Mouse (Mus musculus): Measurements from ENCODE around the gene Cideb. TPM values are rescaled to one million over a fixed set of nuclear protein-coding genes. Genes with fewer than 3 reads are reported as not detected.

The Cideb gene
- polyA plus RNA-seq, 1 experiment from 2014 or later: not detected

- no peak overlapping the region for H3K4me3 ChIP-seq (replicated peaks; ENCODE audit: low read length)
- H3K4me2 ChIP-seq (ENCODE audit: low read length): no peak overlapping the region
- H3K36me3 ChIP-seq (ENCODE audit: control insufficient read depth, insufficient read depth): no peaks in the 10 kb centered on the region
- no peak overlapping the region for H3K9ac ChIP-seq (replicated peaks; ENCODE audit: low read depth, low read length)
- no peaks in the 10 kb centered on the region for H3K27me3 ChIP-seq (replicated peaks; ENCODE audit: control insufficient read depth, insufficient read depth, low read length)
- no peak for ATAC-seq
- 86% methylated on average over 5 of the region's 5 CpGs for WGBS
- H3K4me1 ChIP-seq (replicated peaks; ENCODE audit: control insufficient read depth, insufficient read depth, low read length): no peaks in the 10 kb centered on the region
- no peak overlapping the region for H3K27ac ChIP-seq (ENCODE audit: low read length)
- no peaks in the 10 kb centered on the region for H3K9me3 ChIP-seq (ENCODE audit: control insufficient read depth, low read length)
These were observed 50.9 kb downstream of the Cideb start for GRCm38 (mm10) chr14:55707397-55707796.

GRCm38 (mm10) chr14:55706051-55706600, 52.1 kb downstream of the Cideb start:
- no peaks in the 10 kb centered on the region for H3K4me1 ChIP-seq (replicated peaks; ENCODE audit: control insufficient read depth, insufficient read depth, low read length)
- H3K4me3 ChIP-seq (replicated peaks; ENCODE audit: low read length): no peak overlapping the region
- H3K36me3 ChIP-seq (ENCODE audit: control insufficient read depth, insufficient read depth): no peaks in the 10 kb centered on the region
- no peak overlapping the region for H3K9ac ChIP-seq (replicated peaks; ENCODE audit: low read depth, low read length)
- H3K9me3 ChIP-seq (ENCODE audit: control insufficient read depth, low read length): no peaks in the 10 kb centered on the region
- H3K27me3 ChIP-seq (replicated peaks; ENCODE audit: control insufficient read depth, insufficient read depth, low read length): no peaks in the 10 kb centered on the region
- no peak overlapping the region for H3K27ac ChIP-seq (ENCODE audit: low read length)
- no peak overlapping the region for H3K4me2 ChIP-seq (ENCODE audit: low read length)
- 89% methylated on average over 8 of the region's 8 CpGs for WGBS
- no peak for ATAC-seq

Other genes with a start within 250 kb of the Cideb start
- gene Cpne6, start 248.0 kb downstream of the Cideb start, polyA plus RNA-seq (2015; fragmentation: Nextera tagmentation; extraction: Ambion mirVana): 9.9 and 18.0 TPM in 2 replicates
- gene Nrl, start 233.5 kb downstream of the Cideb start, polyA plus RNA-seq (2015; fragmentation: Nextera tagmentation; extraction: Ambion mirVana): not detected in 2 replicates
- gene Pck2, start 218.2 kb downstream of the Cideb start, polyA plus RNA-seq (2015; fragmentation: Nextera tagmentation; extraction: Ambion mirVana): 23.3 and 23.6 TPM in 2 replicates
- 123 and 127 TPM in 2 replicates for gene Dcaf11, start 198.5 kb downstream of the Cideb start, polyA plus RNA-seq (2015; fragmentation: Nextera tagmentation; extraction: Ambion mirVana)
- 0.63 and 2.3 TPM in 2 replicates for gene A730061H03Rik, start 198.1 kb downstream of the Cideb start, polyA plus RNA-seq (2015; fragmentation: Nextera tagmentation; extraction: Ambion mirVana)
- not detected in 2 replicates for gene Fitm1, start 182.8 kb downstream of the Cideb start, polyA plus RNA-seq (2015; fragmentation: Nextera tagmentation; extraction: Ambion mirVana)
- gene Psme1, start 180.3 kb downstream of the Cideb start, polyA plus RNA-seq (2015; fragmentation: Nextera tagmentation; extraction: Ambion mirVana): 185 and 197 TPM in 2 replicates
- gene Emc9, start 173.2 kb downstream of the Cideb start, polyA plus RNA-seq (2015; fragmentation: Nextera tagmentation; extraction: Ambion mirVana): 12.9 and 23.4 TPM in 2 replicates
- 179 and 182 TPM in 2 replicates for gene Psme2, start 167.3 kb downstream of the Cideb start, polyA plus RNA-seq (2015; fragmentation: Nextera tagmentation; extraction: Ambion mirVana)
- 16.9 and 22.5 TPM in 2 replicates for gene Rnf31, start 166.8 kb downstream of the Cideb start, polyA plus RNA-seq (2015; fragmentation: Nextera tagmentation; extraction: Ambion mirVana)
- gene Irf9, start 154.9 kb downstream of the Cideb start, polyA plus RNA-seq (2015; fragmentation: Nextera tagmentation; extraction: Ambion mirVana): 7.8 and 11.8 TPM in 2 replicates
- 9.4 and 11.3 TPM in 2 replicates for gene Rec8, start 140.4 kb downstream of the Cideb start, polyA plus RNA-seq (2015; fragmentation: Nextera tagmentation; extraction: Ambion mirVana)
- 92.5 and 110 TPM in 2 replicates for gene Ipo4, start 122.5 kb downstream of the Cideb start, polyA plus RNA-seq (2015; fragmentation: Nextera tagmentation; extraction: Ambion mirVana)
- gene Gm49378, start 120.6 kb downstream of the Cideb start, polyA plus RNA-seq (2015; fragmentation: Nextera tagmentation; extraction: Ambion mirVana): 0.67 and 3.8 TPM in 2 replicates
- gene Tm9sf1, start 114.7 kb downstream of the Cideb start, polyA plus RNA-seq (2015; fragmentation: Nextera tagmentation; extraction: Ambion mirVana): 62.1 and 66.2 TPM in 2 replicates
- 0.29 and 0.51 TPM in 2 replicates for gene Tssk4, start 108.3 kb downstream of the Cideb start, polyA plus RNA-seq (2015; fragmentation: Nextera tagmentation; extraction: Ambion mirVana)
- gene Mdp1, start 98.0 kb downstream of the Cideb start, polyA plus RNA-seq (2015; fragmentation: Nextera tagmentation; extraction: Ambion mirVana): 63.5 and 71.3 TPM in 2 replicates
- 52.5 and 62.6 TPM in 2 replicates for gene Gmpr2, start 86.5 kb downstream of the Cideb start, polyA plus RNA-seq (2015; fragmentation: Nextera tagmentation; extraction: Ambion mirVana)
- gene Nedd8, start 86.3 kb downstream of the Cideb start, polyA plus RNA-seq (2015; fragmentation: Nextera tagmentation; extraction: Ambion mirVana): 514 and 544 TPM in 2 replicates
- 31.4 and 32.6 TPM in 2 replicates for gene Tinf2, start 76.6 kb downstream of the Cideb start, polyA plus RNA-seq (2015; fragmentation: Nextera tagmentation; extraction: Ambion mirVana)
- gene Tgm1, start 44.5 kb downstream of the Cideb start, polyA plus RNA-seq (2015; fragmentation: Nextera tagmentation; extraction: Ambion mirVana): 0.26 and 0.28 TPM in 2 replicates
- 52.6 and 53.3 TPM in 2 replicates for gene Rabggta, start 36.2 kb downstream of the Cideb start, polyA plus RNA-seq (2015; fragmentation: Nextera tagmentation; extraction: Ambion mirVana)
- 81.9 and 83.5 TPM in 2 replicates for gene Dhrs1, start 12.8 kb downstream of the Cideb start, polyA plus RNA-seq (2015; fragmentation: Nextera tagmentation; extraction: Ambion mirVana)
- 36.4 and 46.0 TPM in 2 replicates for gene Nop9, start 12.8 kb downstream of the Cideb start, polyA plus RNA-seq (2015; fragmentation: Nextera tagmentation; extraction: Ambion mirVana)
- 0.21 and 0.38 TPM in 2 replicates for gene Ltb4r2, start 3.0 kb upstream of the Cideb start, polyA plus RNA-seq (2015; fragmentation: Nextera tagmentation; extraction: Ambion mirVana)
- gene Ltb4r1, start 7.5 kb upstream of the Cideb start, polyA plus RNA-seq (2015; fragmentation: Nextera tagmentation; extraction: Ambion mirVana): 0.24 and 0.25 TPM in 2 replicates
- 3.2 and 3.7 TPM in 2 replicates for gene Adcy4, start 25.6 kb upstream of the Cideb start, polyA plus RNA-seq (2015; fragmentation: Nextera tagmentation; extraction: Ambion mirVana)
- gene Ripk3, start 30.4 kb upstream of the Cideb start, polyA plus RNA-seq (2015; fragmentation: Nextera tagmentation; extraction: Ambion mirVana): 2.7 and 3.2 TPM in 2 replicates
- 11.7 and 12.3 TPM in 2 replicates for gene Nfatc4, start 64.7 kb upstream of the Cideb start, polyA plus RNA-seq (2015; fragmentation: Nextera tagmentation; extraction: Ambion mirVana)
- 11.3 and 13.2 TPM in 2 replicates for gene Nynrin, start 95.6 kb upstream of the Cideb start, polyA plus RNA-seq (2015; fragmentation: Nextera tagmentation; extraction: Ambion mirVana)
- gene Cbln3, start 125.9 kb upstream of the Cideb start, polyA plus RNA-seq (2015; fragmentation: Nextera tagmentation; extraction: Ambion mirVana): 0.14 and 0.21 TPM in 2 replicates
- gene Khnyn, start 126.5 kb upstream of the Cideb start, polyA plus RNA-seq (2015; fragmentation: Nextera tagmentation; extraction: Ambion mirVana): 10.3 and 11.1 TPM in 2 replicates
- 102 and 128 TPM in 2 replicates for gene Sdr39u1, start 141.8 kb upstream of the Cideb start, polyA plus RNA-seq (2015; fragmentation: Nextera tagmentation; extraction: Ambion mirVana)
- 0.27 and 0.61 TPM in 2 replicates for gene Cma1, start 186.2 kb upstream of the Cideb start, polyA plus RNA-seq (2015; fragmentation: Nextera tagmentation; extraction: Ambion mirVana)
- not detected in 2 replicates for gene Cma2, start 192.5 kb upstream of the Cideb start, polyA plus RNA-seq (2015; fragmentation: Nextera tagmentation; extraction: Ambion mirVana)